Mouse (Mus musculus) ovary, postnatal 10 days (tissue): ENCODE data around the gene Tcf23.

ENCODE experiments used
- DNase-seq: peaks from one replicate; pipeline ENCODE4 v3.0.0; 2022; ENCODE audit warnings: low spot score

Gene Tcf23

DNA sequence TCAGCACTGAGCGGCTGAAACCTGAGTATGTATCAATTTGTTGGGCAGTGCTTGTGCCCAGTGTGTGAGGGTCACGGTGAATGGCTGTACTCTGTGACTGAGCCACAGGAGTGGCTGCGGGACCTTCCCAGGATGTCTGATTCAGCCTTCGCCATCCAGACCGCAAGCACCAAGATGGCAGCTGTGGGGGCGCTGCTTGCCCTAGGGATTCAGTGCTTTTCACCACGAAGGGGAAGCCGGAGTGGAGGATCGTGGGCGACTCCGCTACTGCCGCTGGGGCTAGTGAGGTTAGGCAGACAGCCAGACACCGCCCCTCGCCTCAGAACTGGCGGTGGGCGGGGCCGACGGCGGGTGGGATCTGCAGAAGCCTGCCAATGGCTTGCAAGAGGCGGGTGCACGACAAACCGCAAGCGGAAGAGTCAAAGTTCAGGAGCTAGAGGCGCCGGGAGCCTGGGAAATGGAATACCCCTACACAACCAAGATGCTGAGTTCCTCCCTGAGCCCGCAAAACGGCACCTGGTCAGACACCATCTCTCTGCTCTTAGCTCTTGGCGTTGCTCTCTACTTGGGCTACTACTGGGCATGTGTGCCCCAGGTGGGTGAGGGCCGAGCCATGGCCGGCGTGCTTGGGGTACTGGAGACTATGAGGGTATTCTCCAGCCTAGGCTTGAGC lies 18.7 kb upstream of the Tcf23 start:
- DNase-seq: peak; percentile 71

DNA sequence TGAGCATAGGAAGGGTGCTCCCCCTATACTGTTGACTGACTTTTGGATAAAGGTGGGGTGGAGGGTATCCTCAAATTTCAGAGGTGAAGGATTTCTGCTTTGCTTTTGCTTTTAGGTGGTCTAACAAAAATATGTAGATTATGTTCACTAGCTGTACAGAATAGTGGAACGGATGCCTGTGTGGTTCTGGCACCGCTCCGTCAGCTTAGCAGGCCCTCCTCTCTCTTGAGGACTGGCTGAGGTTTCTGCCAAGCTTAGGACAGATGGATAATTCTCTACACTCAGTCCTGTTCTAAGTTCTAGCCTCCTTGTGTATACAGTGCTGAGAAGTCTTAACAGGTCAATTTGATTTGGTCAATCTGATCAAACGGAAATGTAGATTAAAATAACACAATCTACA lies 18.0 kb upstream of the Tcf23 start:
- DNase-seq: no peak

DNA sequence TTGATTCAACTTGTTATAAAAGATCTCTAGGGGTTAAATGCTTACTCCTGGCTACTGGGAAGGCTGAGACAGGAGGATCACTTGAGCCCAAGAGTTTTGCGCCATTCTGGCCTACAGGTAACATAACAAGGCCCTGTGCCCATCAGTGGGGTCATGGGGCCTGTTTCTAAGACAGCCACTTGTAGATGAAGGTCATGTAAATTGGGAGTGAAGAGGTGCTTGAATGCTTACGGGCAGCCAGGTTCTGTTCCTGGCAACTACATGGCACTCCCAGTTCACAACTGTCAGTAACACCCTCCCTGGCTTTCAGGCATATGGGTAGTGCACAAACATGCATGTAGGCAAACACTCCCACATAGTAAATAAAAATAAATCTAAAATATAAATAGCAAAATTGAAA lies 17.5 kb upstream of the Tcf23 start:
- DNase-seq: no peak

GRCm38 (mm10) chr5:30951706-30952105 lies 16.8 kb upstream of the Tcf23 start:
- DNase-seq: no peak

- DNase-seq: no peak
These were observed 15.9 kb upstream of the Tcf23 start for GRCm38 (mm10) chr5:30952551-30952950.

DNA sequence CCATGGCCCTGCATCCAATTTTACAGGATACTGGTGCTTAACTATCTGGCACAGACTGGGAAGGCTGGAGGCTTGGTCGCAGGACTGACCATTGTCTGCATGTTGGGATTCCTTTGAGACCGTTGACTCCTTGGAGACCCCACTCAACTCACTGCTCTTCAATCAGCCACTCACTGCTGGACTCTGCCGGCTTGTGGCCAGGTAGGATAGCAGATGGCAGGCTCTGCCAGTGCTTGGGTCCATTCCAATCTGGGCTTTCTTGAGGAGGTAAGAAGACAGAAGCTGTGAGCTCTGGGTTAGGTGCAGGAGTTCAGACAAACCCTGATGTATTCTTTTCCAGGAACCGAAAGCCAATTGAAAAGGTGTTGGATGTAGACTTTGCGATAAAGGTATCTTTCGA lies 14.4 kb upstream of the Tcf23 start:
- no peak for DNase-seq

DNA sequence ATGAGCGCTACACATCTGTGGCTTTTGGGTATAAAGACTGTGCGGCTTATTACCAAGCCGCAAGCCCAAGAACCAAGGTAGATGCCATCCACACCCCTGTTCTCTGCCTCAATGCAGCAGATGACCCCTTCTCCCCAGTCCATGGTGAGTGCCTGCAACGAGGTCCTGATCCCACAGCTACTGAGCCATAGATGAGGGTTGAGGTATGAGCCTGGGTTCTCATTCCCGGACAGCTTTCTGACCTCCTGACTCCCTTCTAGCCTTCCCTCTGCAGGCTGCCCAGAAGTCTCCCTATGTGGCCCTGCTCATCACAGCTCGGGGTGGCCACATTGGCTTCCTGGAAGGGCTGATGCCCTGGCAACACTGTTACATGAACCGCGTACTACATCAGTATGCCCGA lies 13.9 kb upstream of the Tcf23 start:
- DNase-seq: no peak

GRCm38 (mm10) chr5:30955751-30956150 lies 12.7 kb upstream of the Tcf23 start:
- DNase-seq: no peak

GRCm38 (mm10) chr5:30957891-30958290 lies 10.6 kb upstream of the Tcf23 start:
- no peak for DNase-seq

DNA sequence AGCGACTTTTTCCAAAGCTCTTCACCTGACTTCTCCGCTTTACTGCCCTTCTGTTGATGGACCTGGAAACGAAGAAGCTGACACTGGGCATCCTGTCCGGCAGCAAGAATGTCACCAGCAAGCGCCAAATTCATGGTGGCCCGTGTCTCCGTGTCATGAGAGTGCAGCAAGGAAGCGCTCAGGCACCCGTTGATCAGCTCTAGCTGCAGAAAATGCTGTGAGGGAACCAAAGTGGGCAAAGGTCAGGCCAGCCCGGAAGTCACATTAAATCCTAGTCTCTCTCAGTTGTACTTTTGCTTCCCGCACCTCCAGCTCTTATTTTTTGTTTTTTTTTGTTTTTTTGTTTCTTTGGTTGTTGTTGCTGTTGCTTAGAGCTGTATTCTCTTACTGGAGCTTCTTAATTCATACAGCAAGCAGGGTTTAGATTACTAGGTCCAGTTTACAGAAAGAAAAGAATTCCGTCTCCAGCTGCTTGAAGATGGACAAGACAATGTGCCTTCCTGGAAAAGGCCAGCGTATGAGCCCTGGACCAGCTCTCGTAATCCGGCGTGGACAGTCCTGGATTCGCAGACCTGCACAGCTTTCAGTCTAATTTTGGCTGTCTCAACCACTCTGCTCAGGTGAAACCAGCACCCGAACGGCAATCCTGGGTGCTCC lies 9.1 kb upstream of the Tcf23 start:
- DNase-seq: no peak

- peak; percentile 99 for DNase-seq
These were observed 8.4 kb upstream of the Tcf23 start, which contains the start of gene Preb for GRCm38 (mm10) chr5:30959966-30960501. Gene Preb, minus strand, starts transcription at chr5:30960361.

GRCm38 (mm10) chr5:30960814-30961213 lies 7.6 kb upstream of the Tcf23 start:
- DNase-seq: no peak

DNA sequence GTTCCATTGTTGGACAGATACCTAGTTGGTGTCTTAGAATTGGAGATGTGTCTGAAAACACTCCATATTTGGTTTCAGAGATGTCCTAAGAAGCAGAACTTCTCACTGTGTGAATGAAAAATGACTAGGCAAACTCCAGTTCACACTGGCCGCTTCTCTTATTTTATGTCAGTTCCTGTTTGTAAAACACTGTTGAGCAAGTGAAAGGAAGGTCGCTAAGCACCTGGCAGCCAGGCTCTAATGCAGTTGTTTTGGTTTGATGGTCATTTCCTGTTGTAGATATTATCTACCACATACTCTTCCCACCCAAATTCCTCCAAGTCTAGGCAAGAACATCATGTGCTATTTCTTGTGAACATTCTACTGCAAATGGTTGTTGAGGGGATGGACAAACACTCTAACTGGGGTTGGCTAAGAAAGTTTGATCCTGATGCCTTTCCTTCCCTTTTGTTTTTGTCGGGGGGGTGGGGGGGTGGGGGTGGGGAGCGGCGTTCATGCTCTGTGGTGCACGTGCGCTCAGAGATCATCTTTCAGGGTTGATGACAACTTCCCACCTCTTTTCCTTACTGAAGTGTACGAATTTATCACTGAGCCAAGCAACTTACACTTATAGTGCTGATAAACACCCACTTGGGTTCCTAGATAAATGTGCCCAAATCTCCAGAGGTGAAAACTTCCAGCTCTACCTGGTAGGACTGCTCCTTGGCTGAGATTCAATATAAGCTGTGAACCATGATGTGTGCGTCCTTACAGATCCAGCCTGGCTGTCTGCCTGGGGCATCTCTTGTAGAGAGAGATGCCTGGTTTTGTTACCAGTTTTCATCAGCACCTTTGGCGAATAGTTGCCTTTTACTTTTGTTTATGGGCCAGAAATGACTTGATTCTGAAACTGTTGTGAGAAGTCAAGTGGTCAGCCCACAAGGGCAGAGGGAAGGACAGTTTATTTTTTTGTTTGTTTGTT lies 6.6 kb upstream of the Tcf23 start:
- DNase-seq: no peak

DNA sequence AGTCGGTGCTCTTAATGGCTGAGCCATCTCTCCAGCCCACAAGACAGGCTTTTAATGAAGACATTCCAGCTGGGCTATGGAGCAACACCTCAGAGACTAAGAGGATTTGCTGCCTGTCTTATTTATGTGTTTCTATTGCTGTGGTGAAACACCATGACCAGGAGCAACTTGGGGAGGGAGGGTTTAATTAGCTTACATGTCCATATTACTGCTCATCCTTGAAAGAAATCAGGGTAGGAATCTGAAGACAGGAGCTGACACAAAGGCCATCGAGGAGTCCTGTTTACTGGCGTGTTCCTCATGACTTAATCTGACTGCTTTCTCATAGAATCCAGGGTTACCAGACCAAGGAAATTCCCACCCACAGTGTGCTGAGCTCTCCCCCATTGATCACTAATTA lies 4.5 kb upstream of the Tcf23 start:
- no peak for DNase-seq

- no peak for DNase-seq
These were observed 2.3 kb upstream of the Tcf23 start for GRCm38 (mm10) chr5:30966189-30966588.

DNA sequence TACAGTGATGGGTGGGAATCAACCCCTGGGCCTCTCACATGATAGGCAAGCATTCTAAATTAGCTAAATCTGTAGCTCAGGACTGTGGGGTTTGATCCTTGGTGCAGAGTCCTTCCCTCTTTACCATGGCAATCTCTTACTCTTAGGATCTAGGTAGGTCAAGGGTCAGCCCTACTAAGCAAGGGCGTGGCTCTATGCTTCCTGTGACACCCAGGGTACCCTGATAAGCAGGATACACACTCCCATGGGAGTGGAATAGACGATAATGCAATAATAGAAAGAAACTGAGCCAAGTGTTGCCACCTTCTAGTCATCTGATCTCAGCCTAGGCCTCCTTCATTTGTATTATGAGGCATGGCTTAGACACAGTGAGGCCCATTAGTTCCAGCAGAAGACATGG lies 978 bp downstream of the Tcf23 start:
- DNase-seq: no peak

DNA sequence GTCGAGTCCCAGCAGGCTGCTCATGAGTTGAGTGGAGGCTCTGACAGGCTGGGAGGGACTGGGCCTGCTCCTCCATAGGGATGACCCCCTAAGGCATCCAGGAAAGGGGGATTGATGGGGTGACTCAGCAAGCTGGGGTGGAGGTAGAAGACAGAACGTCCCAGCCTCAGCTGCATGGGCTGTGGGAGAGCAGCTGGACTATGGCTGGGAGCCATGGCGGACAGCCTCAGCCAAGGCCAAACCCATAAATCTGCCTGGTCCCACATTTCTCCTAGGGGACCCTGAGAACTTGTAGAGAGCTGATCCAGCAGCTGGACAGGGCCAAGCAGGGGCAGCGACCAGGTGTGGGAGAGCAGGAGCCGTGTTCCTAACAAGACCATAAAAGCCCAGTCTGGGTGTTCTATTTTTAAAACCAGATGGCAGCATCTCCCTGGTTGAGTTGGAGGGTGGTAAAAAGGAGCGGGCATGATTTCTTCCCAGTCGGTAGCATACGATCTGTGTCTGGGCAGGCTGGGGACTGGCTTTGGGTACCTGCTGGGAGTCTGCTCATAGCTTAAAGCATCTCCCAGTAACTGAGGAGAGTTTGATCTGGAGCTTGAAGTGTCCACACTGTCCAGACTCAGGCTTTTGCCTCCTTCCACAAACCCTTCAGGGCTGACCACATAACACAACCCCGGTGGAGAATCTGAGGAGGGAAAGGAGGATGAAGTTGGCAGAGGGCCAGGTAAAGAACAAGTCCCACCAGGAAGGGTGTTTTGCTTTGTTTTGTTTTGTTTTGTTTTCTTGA lies 6.6 kb downstream of the Tcf23 start:
- peak; percentile 27 for DNase-seq

DNA sequence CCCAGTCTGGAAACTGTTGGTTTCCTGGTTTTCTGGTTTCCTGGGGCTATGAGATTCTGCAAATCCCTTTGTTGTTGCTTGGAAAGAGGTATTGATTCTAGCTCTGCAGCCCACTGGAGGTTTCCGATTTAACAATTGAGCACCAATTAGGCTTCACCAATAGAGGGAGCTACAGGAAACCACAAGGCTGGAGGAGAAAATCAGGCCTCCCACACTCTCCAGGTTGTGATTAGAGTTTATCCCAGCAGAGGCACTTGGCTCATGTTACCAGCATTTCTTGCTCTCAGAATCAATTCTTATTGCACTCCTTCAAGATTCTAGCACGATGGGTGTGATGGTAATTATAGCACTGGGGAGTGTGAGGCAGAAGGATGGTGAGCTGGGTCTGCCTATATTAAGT lies 13.9 kb downstream of the Tcf23 start:
- no peak for DNase-seq

DNA sequence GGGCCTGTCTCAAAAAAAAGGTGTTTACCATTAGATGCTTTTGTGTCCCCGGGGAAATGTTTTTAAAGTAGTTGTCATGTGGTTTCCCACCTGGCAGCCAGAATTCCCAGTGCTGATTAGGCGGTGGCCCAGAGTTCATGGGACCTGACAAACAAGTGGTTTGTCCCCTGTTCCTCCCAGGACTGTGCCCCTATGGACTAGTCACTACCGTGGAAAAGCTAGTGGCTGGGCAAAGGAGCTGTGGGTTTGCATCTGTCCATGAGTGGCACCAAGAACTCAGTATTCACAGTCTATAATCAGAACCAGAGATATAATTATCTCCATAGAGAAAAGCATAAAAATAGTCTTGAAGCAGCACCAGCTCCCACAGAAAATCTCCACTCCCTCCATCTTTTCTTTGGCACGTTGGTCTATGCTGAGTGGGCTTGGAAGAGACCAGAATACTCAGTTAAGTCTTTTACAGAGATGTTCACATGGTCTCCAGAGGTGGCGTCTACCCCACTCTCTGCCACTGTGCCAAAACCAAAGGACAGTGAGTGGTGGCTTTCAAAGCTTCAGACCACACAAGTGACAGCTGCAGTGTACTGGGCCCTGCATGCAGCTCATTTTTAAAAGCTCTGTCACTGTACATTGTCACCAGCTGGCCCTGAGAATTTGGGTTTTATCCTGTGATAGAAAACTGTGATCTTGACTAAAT lies 24.7 kb downstream of the Tcf23 start:
- no peak for DNase-seq

GRCm38 (mm10) chr5:30994074-30994473 lies 25.6 kb downstream of the Tcf23 start:
- DNase-seq: no peak
